Mouse (Mus musculus): ENCODE results near the gene Tkfc.

DNA sequence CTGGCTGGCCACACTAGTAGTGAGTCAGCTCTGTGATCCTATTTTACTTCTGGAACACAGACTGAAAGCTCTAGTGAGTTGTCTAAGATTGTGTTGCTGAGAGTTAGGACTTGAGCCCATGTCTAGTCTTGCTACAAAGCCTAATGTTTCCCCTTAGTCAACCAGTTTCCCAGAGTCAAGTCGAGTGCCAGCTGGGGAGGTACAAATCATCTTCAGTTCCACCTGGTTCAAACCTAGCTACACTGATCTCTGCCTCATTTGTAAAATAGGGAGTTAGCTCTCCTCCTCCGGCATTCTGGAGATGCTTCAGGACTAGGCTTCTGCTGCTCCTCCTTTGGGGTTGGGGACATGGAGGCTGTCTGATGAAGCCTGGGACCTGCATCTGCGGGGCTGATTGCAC, 920 bp downstream of the Tkfc start:
- TF ChIP-seq POLR2A (IDR thresholded peaks at IDR 0.05; ENCODE audit: insufficient read depth, low read length) (no peak), CTCF (IDR thresholded peaks at IDR 0.05; ENCODE audit: low read depth, low read length) (no peak), EP300 (IDR thresholded peaks at IDR 0.05; ENCODE audit: insufficient read depth, low read depth, low read length) (no peak)
